8 mouse cellular contexts compared by ENCODE assay signal in genomic region chr5:150665132-150665954, GRCm38 (mm10). TPM values are rescaled to one million over a fixed set of nuclear protein-coding genes. Genes with fewer than 3 reads are reported as not detected.
DNase-seq lines count a peak whose midpoint lies in the region; ATAC-seq and TF ChIP-seq lines count a peak whose summit lies in the region.

No protein-coding gene starts in this region.

- no peaks in the 10 kb centered on the region for H3K9me3 ChIP-seq in G1E (replicated peaks)
- H3K9me3 ChIP-seq in forebrain, embryonic 16.5 days (ENCODE audit: control insufficient read depth, low read length): no peaks in the 10 kb centered on the region
- H3K9me3 ChIP-seq in lung, embryonic 14.5 days (ENCODE audit: low read depth, low read length): no peaks in the 10 kb centered on the region

- peaks cover 15% of the 10 kb centered on the region for H3K36me3 ChIP-seq in G1E (replicated peaks)
- peaks cover 6% of the 10 kb centered on the region; the same call in 1 of the 2 replicates for H3K36me3 ChIP-seq in forebrain, embryonic 16.5 days (ENCODE audit: control insufficient read depth, insufficient read depth)
- peaks cover 22% of the 10 kb centered on the region for H3K36me3 ChIP-seq in lung, embryonic 14.5 days (ENCODE audit: insufficient read depth)
- peaks cover 16% of the 10 kb centered on the region for H3K36me3 ChIP-seq in thymus, adult 2 months (ENCODE audit: control insufficient read depth, insufficient read depth, low read length)

- peak overlapping the region; percentile 79 for H3K9ac ChIP-seq in forebrain, embryonic 16.5 days (replicated peaks; ENCODE audit: low read depth, low read length)
- H3K9ac ChIP-seq in lung, embryonic 14.5 days: peak overlapping the region; percentile 95

- intact Hi-C loops in heart, postnatal 36 days (cut with DNase I): no loop called here

- WGBS in forebrain, embryonic 16.5 days: under 1% methylated on average over 52 of the region's 52 CpGs
- under 1% methylated on average over 51 of the region's 52 CpGs for WGBS in lung, embryonic 14.5 days
- under 1% methylated on average over 52 of the region's 52 CpGs for WGBS in olfactory bulb, adult 2 months
- WGBS in thymus, adult 2 months: under 1% methylated on average over 52 of the region's 52 CpGs

- H3K4me1 ChIP-seq in G1E (ENCODE audit: insufficient read depth, low read depth, low read length): peaks cover 29% of the 10 kb centered on the region
- peaks cover 17% of the 10 kb centered on the region for H3K4me1 ChIP-seq in forebrain, embryonic 16.5 days (replicated peaks; ENCODE audit: control insufficient read depth, insufficient read depth, low read length)
- H3K4me1 ChIP-seq in lung, embryonic 14.5 days (ENCODE audit: insufficient read depth): no peaks in the 10 kb centered on the region
- H3K4me1 ChIP-seq in olfactory bulb, adult 2 months (ENCODE audit: control insufficient read depth, insufficient read depth, low read length): peaks cover 2% of the 10 kb centered on the region; the same call in 1 of the 2 replicates
- peaks cover 7% of the 10 kb centered on the region for H3K4me1 ChIP-seq in thymus, adult 2 months (replicated peaks; ENCODE audit: control insufficient read depth, insufficient read depth, low read length)

- peak; percentile 87 for DNase-seq in G1E (ENCODE audit: low spot score)
- DNase-seq in cerebellum, adult 18-20 months: peak; percentile 94 to 96
- DNase-seq in heart, postnatal 36 days: peak; percentile 90 to 91
- DNase-seq in layer of hippocampus, adult 2 months (ENCODE audit: low spot score in 2 of 2): peak; percentile 92 to 98
- DNase-seq in lung, embryonic 14.5 days: peak; percentile 98
- DNase-seq in thymus, adult 2 months: peak; percentile 96

- H3K27ac ChIP-seq in forebrain, embryonic 16.5 days (ENCODE audit: low read length): peak overlapping the region; percentile 89
- H3K27ac ChIP-seq in layer of hippocampus, adult 2 months: peak overlapping the region; percentile 95
- peak overlapping the region; percentile 98 for H3K27ac ChIP-seq in lung, embryonic 14.5 days (ENCODE audit: low read depth)
- peak overlapping the region; percentile 67 for H3K27ac ChIP-seq in olfactory bulb, adult 2 months (ENCODE audit: insufficient read depth, low read depth, low read length)
- peak overlapping the region; percentile 90 for H3K27ac ChIP-seq in thymus, adult 2 months (ENCODE audit: control insufficient read depth, insufficient read depth, low read length)

- H3K4me2 ChIP-seq in forebrain, embryonic 16.5 days (ENCODE audit: low read length): peak overlapping the region; percentile 67
- H3K4me2 ChIP-seq in lung, embryonic 14.5 days: peak overlapping the region; percentile 84

- TF ChIP-seq CTCF in G1E (IDR thresholded peaks at IDR 0.05; ENCODE audit: low read depth, low read length): 0 out of 2 replicates have a peak, but pooled peaks have one; percentile 22
- peak; percentile 92 for TF ChIP-seq CTCF in layer of hippocampus, adult 2 months (conservative IDR thresholded peaks at IDR 0.05)
- peak; percentile 86 for TF ChIP-seq CTCF in lung, embryonic 14.5 days (IDR thresholded peaks at IDR 0.05; ENCODE audit: low read depth)
- TF ChIP-seq CTCF in olfactory bulb, adult 2 months (IDR thresholded peaks at IDR 0.05; ENCODE audit: insufficient read depth, low read depth, low read length): peak; percentile 72; the same call in 1 of the 2 replicates
- TF ChIP-seq CTCF in thymus, adult 2 months (IDR thresholded peaks at IDR 0.05; ENCODE audit: borderline replicate concordance, control insufficient read depth, extremely low read depth, insufficient read depth, low read length, poor library complexity): peak; percentile 59; the same call in 1 of the 2 replicates

- ATAC-seq in G1E (ENCODE audit: extremely low read depth, insufficient number of reproducible peaks, low FRiP score, poor library complexity, severe bottlenecking): peak; percentile 98
- ATAC-seq in forebrain, embryonic 16.5 days: peak; percentile 99
- ATAC-seq in lung, embryonic 14.5 days (ENCODE audit: insufficient read depth): peak; percentile 99

- H3K4me3 ChIP-seq in G1E (ENCODE audit: low read depth, low read length): peak overlapping the region; percentile 90
- peak overlapping the region; percentile 91 for H3K4me3 ChIP-seq in forebrain, embryonic 16.5 days (replicated peaks; ENCODE audit: low read length)
- peak overlapping the region; percentile 89 for H3K4me3 ChIP-seq in layer of hippocampus, adult 2 months
- peak overlapping the region; percentile 99 for H3K4me3 ChIP-seq in lung, embryonic 14.5 days (ENCODE audit: low read depth, low read length)
- H3K4me3 ChIP-seq in olfactory bulb, adult 2 months (ENCODE audit: insufficient read depth, low read depth, low read length): peak overlapping the region; percentile 72
- H3K4me3 ChIP-seq in thymus, adult 2 months (ENCODE audit: control insufficient read depth, insufficient read depth, low read length): peak overlapping the region; percentile 99

- peak; percentile 64 for TF ChIP-seq POLR2A in olfactory bulb, adult 2 months (IDR thresholded peaks at IDR 0.05; ENCODE audit: insufficient read depth, low read depth, low read length)
- TF ChIP-seq POLR2A in thymus, adult 2 months (IDR thresholded peaks at IDR 0.05; ENCODE audit: control insufficient read depth, extremely low read depth, insufficient read depth, low read length, poor library complexity): peak; percentile 77

- H3K27me3 ChIP-seq in G1E (ENCODE audit: insufficient read depth, low read length): 0 out of 2 replicates have a peak, but pooled peaks cover 2% of the 10 kb centered on the region
- no peaks in the 10 kb centered on the region for H3K27me3 ChIP-seq in forebrain, embryonic 16.5 days (replicated peaks; ENCODE audit: control insufficient read depth, insufficient read depth, low read length)
- H3K27me3 ChIP-seq in lung, embryonic 14.5 days (ENCODE audit: insufficient read depth, low read length): no peaks in the 10 kb centered on the region
- no peaks in the 10 kb centered on the region for H3K27me3 ChIP-seq in thymus, adult 2 months (ENCODE audit: control insufficient read depth, insufficient read depth, low read length)

RNA-seq across cellular contexts. Expression of gene N4bp2l2, which starts 0.6 kb away (rescaled TPM):
- 90.9 and 98.3 TPM in 2 replicates for total RNA-seq in G1E (2014; fragmentation: Nextera tagmentation)
- total RNA-seq in G1E (2017): 96.0 and 159 TPM in 2 replicates
- polyA plus RNA-seq in G1E (2012): 36.4 and 38.3 TPM in 2 replicates
- polyA plus RNA-seq in forebrain, embryonic 16.5 days (2015; fragmentation: Nextera tagmentation; extraction: Ambion mirVana): 28.9 and 30.3 TPM in 2 replicates
- 10 to 100 TPM; 40.9 to 45.6 TPM for total RNA-seq in heart, postnatal 36 days (2021)
- 10 to 100 TPM; 88.2 to 89.9 TPM for total RNA-seq in layer of hippocampus, adult 2 months (2021)
- polyA plus RNA-seq in lung, embryonic 14.5 days (2014; fragmentation: Nextera tagmentation; extraction: Ambion mirVana): 40.1 and 43.6 TPM in 2 replicates
- 79.4 TPM in 1 of 2 replicates, not detected in the other for polyA plus RNA-seq in olfactory bulb, adult 2 months (2012; ENCODE audit: insufficient read depth, insufficient read length, low replicate concordance, missing spikeins)
- polyA plus RNA-seq in thymus, adult 2 months (2012; rRNA removed): 10.5 and 13.1 TPM in 2 replicates

RNA-seq across cellular contexts. Expression of gene Pds5b, which starts 8.2 kb away (rescaled TPM):
- 87.9 and 88.5 TPM in 2 replicates for total RNA-seq in G1E (2014; fragmentation: Nextera tagmentation)
- total RNA-seq in G1E (2017): 39.1 and 45.5 TPM in 2 replicates
- polyA plus RNA-seq in G1E (2012): 2.9 and 3.2 TPM in 2 replicates
- 32.3 TPM in 2 replicates for polyA plus RNA-seq in forebrain, embryonic 16.5 days (2015; fragmentation: Nextera tagmentation; extraction: Ambion mirVana)
- total RNA-seq in heart, postnatal 36 days (2021): 10 to 100 TPM; 17.0 to 17.1 TPM
- 10 to 100 TPM; 77.4 to 89.3 TPM for total RNA-seq in layer of hippocampus, adult 2 months (2021)
- 44.3 and 47.9 TPM in 2 replicates for polyA plus RNA-seq in lung, embryonic 14.5 days (2014; fragmentation: Nextera tagmentation; extraction: Ambion mirVana)
- polyA plus RNA-seq in olfactory bulb, adult 2 months (2012; ENCODE audit: insufficient read depth, insufficient read length, low replicate concordance, missing spikeins): 121 and 216 TPM in 2 replicates
- 17.6 and 18.7 TPM in 2 replicates for polyA plus RNA-seq in thymus, adult 2 months (2012; rRNA removed)

Comparison
In these comparisons a context has a peak if more than half of its experiments do, and no peak if none do; other contexts are left out.
1. Peak in every context shown above with its lines: DNase-seq, ATAC-seq, H3K4me3 ChIP-seq and H3K27ac ChIP-seq.
2. CTCF ChIP-seq: peak in every context shown above with its lines; median percentile 92 in layer of hippocampus, adult 2 months; 86 in lung, embryonic 14.5 days; 72 in olfactory bulb, adult 2 months; 59 in thymus, adult 2 months; 22 in G1E.